19 mouse cellular contexts compared by ENCODE assay signal in genomic region chr5:92409361-92410155, GRCm38 (mm10). TPM values are rescaled to one million over a fixed set of nuclear protein-coding genes. Genes with fewer than 3 reads are reported as not detected.
A peak's percentile ranks its signal among the peaks of the same experiment; 100 is the strongest.
DNase-seq lines count a peak whose midpoint lies in the region; ATAC-seq and TF ChIP-seq lines count a peak whose summit lies in the region.
"Had no signal": no experiment of that assay in that cellular context is flagged by ENCODE, and none has a peak within 500 bp of the region (broad histone marks: within the 10 kb centered on the region; RNA-seq: fewer than 3 reads in every experiment).

No protein-coding gene starts in this region.

- intact Hi-C loops in heart, adult 2 months (cut with DNase I) = no loop called here
- intact Hi-C loops in left cerebral cortex, postnatal 14 days (cut with DNase I) = no loop called here

- no peak for ATAC-seq in hindbrain, embryonic 16.5 days
- ATAC-seq: activated CD4-positive, CD25-positive, alpha-beta regulatory T cell, adult 4 months; forebrain, embryonic 14.5 days; Patski had no signal

- no peak overlapping the region for H3K4me3 ChIP-seq in heart, adult 2 months
- no peak overlapping the region for H3K4me3 ChIP-seq in hindbrain, embryonic 16.5 days (ENCODE audit: low read length)
- H3K4me3 ChIP-seq: embryonic facial prominence, embryonic 10.5 days; neural tube, embryonic 12.5 days; stomach, embryonic 15.5 days had no signal

- TF ChIP-seq EP300 in heart, adult 2 months (IDR thresholded peaks at IDR 0.05; ENCODE audit: insufficient read depth, low read depth, low read length) = no peak

- no peak for DNase-seq in heart, adult 2 months
- no peak for DNase-seq in heart, adult 18-20 months
- DNase-seq in kidney, postnatal 10 days = peak; percentile 32
- DNase-seq in kidney, postnatal 4 days = no peak
- DNase-seq in adrenal gland, postnatal 14 days = peak; percentile 75
- peak; percentile 34 to 52 for DNase-seq in kidney, postnatal 25 days
- DNase-seq in left cerebral cortex, postnatal 14 days (ENCODE audit: low spot score in 2 of 2) = no peak
- DNase-seq: cerebellum, adult 18-20 months; heart, postnatal 4 days; left cerebral cortex, postnatal 4 days; lung, embryonic 14.5 days had no signal

- TF ChIP-seq POLR2A in heart, adult 2 months (IDR thresholded peaks at IDR 0.05; ENCODE audit: insufficient read depth, low read depth, low read length) = no peak

- H3K36me3 ChIP-seq in heart, adult 2 months (ENCODE audit: control insufficient read depth, insufficient read depth, low read length) = no peaks in the 10 kb centered on the region
- H3K36me3 ChIP-seq in hindbrain, embryonic 16.5 days (ENCODE audit: control insufficient read depth, insufficient read depth, low read length) = peaks cover 3% of the 10 kb centered on the region

- no peak overlapping the region for H3K9ac ChIP-seq in heart, adult 2 months (ENCODE audit: low read depth, low read length)
- H3K9ac ChIP-seq in hindbrain, embryonic 16.5 days (ENCODE audit: low read depth, low read length) = no peak overlapping the region
- H3K9ac ChIP-seq: lung, embryonic 14.5 days; neural tube, embryonic 12.5 days; stomach, embryonic 15.5 days had no signal

- no peaks in the 10 kb centered on the region for H3K27me3 ChIP-seq in heart, adult 2 months (ENCODE audit: control insufficient read depth, insufficient read depth, low read length)
- no peaks in the 10 kb centered on the region for H3K27me3 ChIP-seq in hindbrain, embryonic 16.5 days (replicated peaks; ENCODE audit: control insufficient read depth, insufficient read depth, low read length)
- H3K27me3 ChIP-seq: neural tube, embryonic 12.5 days; Patski; stomach, embryonic 15.5 days had no signal

- TF ChIP-seq CTCF in heart, adult 2 months (IDR thresholded peaks at IDR 0.05) = no peak

- no peak overlapping the region for H3K4me2 ChIP-seq in hindbrain, embryonic 16.5 days (ENCODE audit: low read length)
- H3K4me2 ChIP-seq: liver, embryonic 11.5 days; lung, embryonic 14.5 days; neural tube, embryonic 12.5 days; stomach, embryonic 15.5 days had no signal

- peak overlapping the region; percentile 17; the same call in 1 of the 2 replicates for H3K27ac ChIP-seq in heart, adult 2 months
- no peak overlapping the region for H3K27ac ChIP-seq in hindbrain, embryonic 16.5 days (ENCODE audit: low read depth, low read length)
- H3K27ac ChIP-seq: embryonic facial prominence, embryonic 10.5 days; neural tube, embryonic 12.5 days; stomach, embryonic 15.5 days had no signal

- H3K79me2 ChIP-seq in heart, adult 2 months (replicated peaks; ENCODE audit: control insufficient read depth, insufficient read depth, low read length) = no peaks in the 10 kb centered on the region

- no peaks in the 10 kb centered on the region for H3K4me1 ChIP-seq in heart, adult 2 months (ENCODE audit: control insufficient read depth, insufficient read depth, low read length)
- H3K4me1 ChIP-seq in hindbrain, embryonic 16.5 days (ENCODE audit: control insufficient read depth, insufficient read depth, low read depth, low read length) = no peaks in the 10 kb centered on the region
- H3K4me1 ChIP-seq: neural tube, embryonic 12.5 days; stomach, embryonic 15.5 days had no signal

- WGBS in heart, adult 2 months = 67% methylated on average over 9 of the region's 9 CpGs
- WGBS in hindbrain, embryonic 16.5 days = 79% methylated on average over 9 of the region's 9 CpGs

- no peaks in the 10 kb centered on the region for H3K9me3 ChIP-seq in hindbrain, embryonic 16.5 days (ENCODE audit: control insufficient read depth, low read length)
- H3K9me3 ChIP-seq: embryonic facial prominence, embryonic 10.5 days; neural tube, embryonic 12.5 days; stomach, embryonic 15.5 days had no signal

RNA-seq across cellular contexts. Expression of gene Nup54, which starts 25.5 kb away (rescaled TPM):
- total RNA-seq in heart, adult 2 months (2021) = 10 to 100 TPM; 14.5 to 20.9 TPM
- 11.1 and 19.9 TPM in 2 replicates for polyA plus RNA-seq in heart, adult 2 months (2012; rRNA removed)
- total RNA-seq in heart, adult 18-20 months (2021) = 10 to 100 TPM; 19.1 to 21.9 TPM
- 37.2 and 42.1 TPM in 2 replicates for total RNA-seq in adrenal gland, postnatal 14 days (2021)
- polyA plus RNA-seq in hindbrain, embryonic 16.5 days (2015; fragmentation: Nextera tagmentation; extraction: Ambion mirVana) = 56.4 and 58.3 TPM in 2 replicates
- 10 to 100 TPM; 25.6 to 29.5 TPM for total RNA-seq in left cerebral cortex, postnatal 14 days (2021)

Comparison
In these comparisons a context has a peak if more than half of its experiments do, and no peak if none do; other contexts are left out.
1. DNase-seq: peak in kidney, postnatal 10 days (single experiment), adrenal gland, postnatal 14 days (single experiment) and kidney, postnatal 25 days (2 of 2); none in heart, adult 2 months (0 of 2), heart, adult 18-20 months (0 of 2), kidney, postnatal 4 days (0 of 2) and left cerebral cortex, postnatal 14 days (0 of 2).